8 mouse cellular contexts compared by ENCODE assay signal in the genomic region with DNA sequence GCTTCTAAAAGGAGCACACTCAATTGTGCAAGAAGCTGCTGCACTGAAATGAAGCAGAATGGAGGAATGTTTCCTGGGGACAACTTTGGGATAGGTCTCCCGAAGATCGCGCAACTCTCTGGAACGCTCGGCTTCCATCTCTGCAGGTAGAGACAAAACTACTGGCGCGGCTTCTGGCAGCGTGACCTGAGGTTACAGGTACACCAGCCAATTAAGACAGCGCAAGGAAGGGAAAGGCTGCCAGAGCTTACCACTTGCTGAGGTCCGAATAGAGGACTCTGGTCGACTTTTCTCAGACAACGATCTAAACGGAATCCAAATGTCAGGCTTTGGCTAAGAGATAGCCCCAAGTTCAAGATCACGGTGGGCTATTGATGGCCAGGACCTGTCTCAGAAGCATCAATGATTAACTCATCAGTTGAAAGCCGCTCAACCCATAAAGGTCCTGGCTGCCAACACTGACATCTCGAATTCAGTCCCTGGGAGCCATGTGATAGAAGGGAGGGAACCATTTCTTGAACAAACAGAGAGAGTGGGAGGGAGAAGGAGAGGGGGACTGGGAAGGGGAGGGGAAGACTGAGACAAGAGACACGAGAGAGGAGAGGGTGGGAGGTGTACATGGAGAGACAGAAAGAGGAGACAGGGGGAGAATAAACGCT. TPM values are rescaled to one million over a fixed set of nuclear protein-coding genes. Genes with fewer than 3 reads are reported as not detected.
DNase-seq lines count a peak whose midpoint lies in the region; ATAC-seq lines count a peak whose summit lies in the region.

A gene (minus strand): TSS at position 360 of the 659 bp plus-strand sequence.

- H3K4me3 ChIP-seq in lung, embryonic 15.5 days = peak within 1 kb of the TSS; percentile 94
- H3K4me3 ChIP-seq in hindbrain, embryonic 15.5 days = peak within 1 kb of the TSS; percentile 78
- H3K4me3 ChIP-seq in limb, embryonic 11.5 days (ENCODE audit: low read depth, low read length) = peak within 1 kb of the TSS; percentile 76
- peak within 1 kb of the TSS; percentile 74 for H3K4me3 ChIP-seq in neural tube, embryonic 12.5 days

- peak within 1 kb of the TSS; percentile 88 for H3K27ac ChIP-seq in lung, embryonic 15.5 days
- peak within 1 kb of the TSS; percentile 73 for H3K27ac ChIP-seq in hindbrain, embryonic 15.5 days (replicated peaks)
- H3K27ac ChIP-seq in limb, embryonic 11.5 days (replicated peaks; ENCODE audit: low read depth, low read length) = no peak within 1 kb of the TSS
- no peak within 1 kb of the TSS for H3K27ac ChIP-seq in neural tube, embryonic 12.5 days

- no peaks in the 10 kb centered on the region for H3K36me3 ChIP-seq in lung, embryonic 15.5 days
- H3K36me3 ChIP-seq in hindbrain, embryonic 15.5 days = no peaks in the 10 kb centered on the region
- no peaks in the 10 kb centered on the region for H3K36me3 ChIP-seq in limb, embryonic 11.5 days (ENCODE audit: control insufficient read depth, insufficient read depth, low read length)
- no peaks in the 10 kb centered on the region for H3K36me3 ChIP-seq in neural tube, embryonic 12.5 days

- H3K27me3 ChIP-seq in lung, embryonic 15.5 days = no peaks in the 10 kb centered on the region; the same call in 1 of the 2 replicates
- H3K27me3 ChIP-seq in hindbrain, embryonic 15.5 days = peaks cover 5% of the 10 kb centered on the region; the same call in 1 of the 2 replicates
- no peaks in the 10 kb centered on the region for H3K27me3 ChIP-seq in limb, embryonic 11.5 days (ENCODE audit: control insufficient read depth, insufficient read depth, low read length)
- peaks cover 16% of the 10 kb centered on the region; the same call in 1 of the 2 replicates for H3K27me3 ChIP-seq in neural tube, embryonic 12.5 days (replicated peaks)

- H3K9ac ChIP-seq in lung, embryonic 15.5 days = peak within 1 kb of the TSS; percentile 93
- peak within 1 kb of the TSS; percentile 76 for H3K9ac ChIP-seq in hindbrain, embryonic 15.5 days
- peak within 1 kb of the TSS; percentile 77 for H3K9ac ChIP-seq in limb, embryonic 11.5 days (ENCODE audit: low read length)
- peak within 1 kb of the TSS; percentile 76 for H3K9ac ChIP-seq in neural tube, embryonic 12.5 days

- peak; percentile 40 for ATAC-seq in lung, embryonic 15.5 days (ENCODE audit: borderline replicate concordance, extremely low read depth, low FRiP score, low TSS enrichment)
- ATAC-seq in hindbrain, embryonic 15.5 days (ENCODE audit: low FRiP score, low read depth) = peak; percentile 27
- 0 out of 2 replicates have a peak, but pooled peaks have one; percentile 6 for ATAC-seq in limb, embryonic 11.5 days (ENCODE audit: insufficient number of reproducible peaks, low FRiP score, low TSS enrichment, low read depth)
- peak; percentile 5; the same call in 1 of the 2 replicates for ATAC-seq in neural tube, embryonic 12.5 days (ENCODE audit: low FRiP score, low read depth)

- 2% methylated on average over 18 of the region's 18 CpGs for WGBS in lung, embryonic 15.5 days
- WGBS in hindbrain, embryonic 15.5 days = 2% methylated on average over 18 of the region's 18 CpGs
- 7% methylated on average over 18 of the region's 18 CpGs for WGBS in limb, embryonic 11.5 days
- WGBS in neural tube, embryonic 12.5 days = 5% methylated on average over 18 of the region's 18 CpGs

- H3K4me2 ChIP-seq in lung, embryonic 15.5 days = peak within 1 kb of the TSS; percentile 83
- H3K4me2 ChIP-seq in hindbrain, embryonic 15.5 days = peak within 1 kb of the TSS; percentile 73
- H3K4me2 ChIP-seq in limb, embryonic 11.5 days (ENCODE audit: low read depth, severe bottlenecking) = peak within 1 kb of the TSS; percentile 80
- H3K4me2 ChIP-seq in neural tube, embryonic 12.5 days (replicated peaks) = peak within 1 kb of the TSS; percentile 89

- peaks cover 20% of the 10 kb centered on the region for H3K4me1 ChIP-seq in lung, embryonic 15.5 days
- peaks cover 28% of the 10 kb centered on the region for H3K4me1 ChIP-seq in hindbrain, embryonic 15.5 days (replicated peaks)
- H3K4me1 ChIP-seq in limb, embryonic 11.5 days (ENCODE audit: control insufficient read depth, insufficient read depth, low read length) = no peaks in the 10 kb centered on the region; the same call in 1 of the 2 replicates
- H3K4me1 ChIP-seq in neural tube, embryonic 12.5 days = peaks cover 18% of the 10 kb centered on the region

- H3K9me3 ChIP-seq in lung, embryonic 15.5 days = no peaks in the 10 kb centered on the region
- no peaks in the 10 kb centered on the region for H3K9me3 ChIP-seq in hindbrain, embryonic 15.5 days
- H3K9me3 ChIP-seq in limb, embryonic 11.5 days (ENCODE audit: control insufficient read depth, low read length) = no peaks in the 10 kb centered on the region
- no peaks in the 10 kb centered on the region for H3K9me3 ChIP-seq in neural tube, embryonic 12.5 days

- no peak for DNase-seq in lung, postnatal 36 days
- no peak for DNase-seq in adrenal gland, postnatal 25 days
- no peak for DNase-seq in gastrocnemius, adult 18-20 months (ENCODE audit: low spot score)
- no peak for DNase-seq in limb, embryonic 11.5 days (ENCODE audit: low spot score)
- DNase-seq in right cerebral cortex, postnatal 14 days = no peak

RNA-seq across cellular contexts. Expression of the gene that starts here (rescaled TPM):
- 150 and 160 TPM in 2 replicates for polyA plus RNA-seq in lung, embryonic 15.5 days (2015; fragmentation: Nextera tagmentation; extraction: Ambion mirVana)
- total RNA-seq in adrenal gland, postnatal 25 days (2021) = 257 and 310 TPM in 2 replicates
- 100 to 1,000 TPM; 116 to 125 TPM for total RNA-seq in gastrocnemius, adult 18-20 months (2021)
- 114 and 130 TPM in 2 replicates for polyA plus RNA-seq in hindbrain, embryonic 15.5 days (2015; fragmentation: Nextera tagmentation; extraction: Ambion mirVana)
- 110 and 112 TPM in 2 replicates for polyA plus RNA-seq in limb, embryonic 11.5 days (2014; fragmentation: Nextera tagmentation; extraction: Ambion mirVana)
- 99.0 and 107 TPM in 2 replicates for polyA plus RNA-seq in neural tube, embryonic 12.5 days (2016; fragmentation: Nextera tagmentation; extraction: Ambion mirVana)

Comparison
In these comparisons a context has a peak if more than half of its experiments do, and no peak if none do; other contexts are left out.
1. H3K27ac ChIP-seq: peak in lung, embryonic 15.5 days (single experiment) and hindbrain, embryonic 15.5 days (single experiment); none in limb, embryonic 11.5 days (single experiment) and neural tube, embryonic 12.5 days (single experiment).
2. Peak in every context shown above with its lines, with median percentiles within 50 percentile points of each other: ATAC-seq, H3K4me2 ChIP-seq, H3K4me3 ChIP-seq and H3K9ac ChIP-seq.